Mouse (Mus musculus): Measurements from ENCODE around the gene Chmp2b. TPM values are rescaled to one million over a fixed set of nuclear protein-coding genes. Genes with fewer than 3 reads are reported as not detected.

Chmp2b gene
- polyA plus RNA-seq, 1 experiment from 2014 or later: 43.4 TPM

GRCm38 (mm10) chr16:65496030-65496429 is 66.5 kb downstream of the Chmp2b start:
- no peak overlapping the region for H3K27ac ChIP-seq
- no peak for DNase-seq (ENCODE audit: low spot score)
- no peaks in the 10 kb centered on the region for H3K27me3 ChIP-seq (ENCODE audit: insufficient read depth, poor library complexity, severe bottlenecking)
- H3K4me1 ChIP-seq: no peaks in the 10 kb centered on the region
- 66% methylated on average over 5 of the region's 5 CpGs for WGBS
- H3K4me3 ChIP-seq: no peak overlapping the region
- H3K9me3 ChIP-seq: no peaks in the 10 kb centered on the region
- H3K36me3 ChIP-seq: no peaks in the 10 kb centered on the region

Other genes starting within 250 kb of the Chmp2b start
- not detected in 2 replicates for gene Pou1f1, start 42.2 kb downstream of the Chmp2b start, polyA plus RNA-seq (2016; fragmentation: Nextera tagmentation; extraction: Ambion mirVana)

Measured in heart, embryonic 10.5 days (tissue).